Mouse (Mus musculus) thymus, postnatal 14 days (tissue): ENCODE data around the gene Phldb3.

Source experiments
- DNase-seq: peaks from one replicate; pipeline ENCODE4 v3.0.0; 2021

The Phldb3 gene

DNA sequence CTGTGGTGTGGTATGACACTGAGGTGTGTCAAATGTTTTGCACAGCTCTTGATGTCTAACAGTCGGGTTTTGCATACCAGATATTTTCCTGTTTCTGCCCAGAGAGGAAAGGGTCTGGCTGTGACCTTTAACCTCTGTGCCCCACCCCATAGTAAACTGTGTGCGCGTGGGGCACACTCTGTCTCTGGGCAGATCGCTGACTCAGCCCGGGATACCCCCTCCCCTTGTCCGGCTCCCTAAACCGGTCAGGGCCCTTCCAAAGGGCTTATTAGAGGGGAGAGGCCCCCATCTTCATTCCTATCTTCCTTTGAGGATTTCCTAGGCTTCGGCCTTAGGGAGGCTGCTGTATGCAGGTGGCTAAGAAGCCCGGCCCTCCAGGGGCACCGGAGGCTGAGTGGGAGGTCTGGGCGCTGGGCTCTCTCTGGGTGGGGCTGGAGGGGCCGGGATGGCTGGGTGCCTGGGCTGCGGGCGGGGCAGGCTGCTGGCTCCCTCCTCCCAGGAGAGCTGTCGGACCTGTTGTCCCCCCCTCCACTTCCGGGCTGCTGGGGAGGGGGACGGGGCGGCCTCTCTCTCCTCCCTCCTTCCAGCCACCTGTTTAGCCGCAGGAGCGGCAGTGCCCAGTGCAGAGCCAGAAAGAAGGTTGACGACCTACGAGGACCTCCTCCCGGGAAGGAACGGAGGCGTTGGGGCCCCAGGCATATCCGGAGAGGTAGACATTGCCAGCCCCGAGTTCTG is at the start of gene Phldb3:
Phldb3 (plus strand) TSS at position 620 of the 735 bp plus-strand sequence.
- DNase-seq: peak; percentile 74

DNA sequence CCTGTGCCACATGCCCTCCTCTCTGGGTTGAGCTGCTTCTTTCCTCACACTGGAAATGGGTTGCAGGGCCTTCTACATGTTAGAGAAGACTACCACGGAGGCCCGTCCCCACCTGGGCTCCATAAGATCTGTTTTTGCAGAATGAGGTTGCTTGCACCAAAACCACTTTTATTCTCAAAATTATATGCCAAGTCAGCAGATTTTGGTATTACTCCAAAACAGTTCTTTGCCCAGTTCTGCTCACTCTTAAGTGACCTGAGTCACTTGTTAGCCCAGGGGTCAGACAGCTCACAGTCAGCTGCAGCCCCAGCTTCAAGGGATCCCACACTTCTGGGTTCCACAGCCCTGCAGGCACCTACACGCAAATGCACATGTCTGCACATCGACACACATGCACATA is 49.1 kb upstream of the Phldb3 start:
- DNase-seq: no peak

DNA sequence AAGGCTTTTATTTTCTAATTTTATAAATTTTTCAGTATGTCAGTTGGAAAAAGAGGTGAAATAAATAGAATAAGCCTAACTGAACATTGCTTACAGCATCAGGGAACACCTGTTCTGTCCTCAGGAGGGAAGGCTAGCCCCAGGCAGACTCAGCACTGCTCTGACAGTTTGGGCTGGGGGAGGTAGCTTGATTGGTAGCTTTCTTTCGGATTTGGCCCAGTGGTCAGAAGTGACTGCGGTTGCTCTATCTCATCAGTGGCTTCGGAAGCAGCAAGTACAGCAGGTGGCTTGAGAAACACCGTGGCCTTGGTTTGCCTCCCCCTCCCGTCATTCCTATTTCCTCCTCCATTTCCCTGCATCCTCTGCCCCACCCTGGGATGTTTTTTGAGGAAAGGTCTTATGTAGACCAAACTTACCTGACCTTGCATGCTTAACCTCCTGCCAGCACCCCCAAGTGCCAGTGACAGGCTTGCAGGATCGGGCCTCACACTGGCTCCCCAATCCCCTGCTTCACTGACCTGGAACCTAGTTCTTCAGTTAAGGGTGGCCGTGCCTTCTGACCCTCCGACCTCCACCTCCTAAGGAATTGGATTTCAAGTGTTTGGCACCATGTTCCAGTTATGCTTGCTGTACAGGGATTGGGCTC is 47.2 kb upstream of the Phldb3 start:
- no peak for DNase-seq

DNA sequence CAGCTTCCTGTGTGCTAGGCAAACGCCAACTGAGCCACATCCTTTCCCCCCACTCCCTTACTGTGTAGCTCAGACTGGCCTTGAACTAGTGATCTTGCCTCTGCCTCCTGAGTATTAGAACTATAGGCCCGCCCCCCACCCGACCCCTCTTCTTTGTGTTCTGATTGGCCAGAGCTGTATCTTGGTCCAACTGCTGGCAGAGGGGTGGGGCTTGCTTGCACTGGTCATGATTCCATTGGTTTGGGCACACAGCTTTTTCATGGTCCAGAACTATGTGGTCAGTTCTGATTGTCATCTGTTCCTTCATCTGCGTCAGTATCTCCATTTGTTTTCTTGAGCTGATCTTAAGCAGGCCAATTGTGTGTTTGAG is 46.7 kb upstream of the Phldb3 start:
- DNase-seq: no peak

DNA sequence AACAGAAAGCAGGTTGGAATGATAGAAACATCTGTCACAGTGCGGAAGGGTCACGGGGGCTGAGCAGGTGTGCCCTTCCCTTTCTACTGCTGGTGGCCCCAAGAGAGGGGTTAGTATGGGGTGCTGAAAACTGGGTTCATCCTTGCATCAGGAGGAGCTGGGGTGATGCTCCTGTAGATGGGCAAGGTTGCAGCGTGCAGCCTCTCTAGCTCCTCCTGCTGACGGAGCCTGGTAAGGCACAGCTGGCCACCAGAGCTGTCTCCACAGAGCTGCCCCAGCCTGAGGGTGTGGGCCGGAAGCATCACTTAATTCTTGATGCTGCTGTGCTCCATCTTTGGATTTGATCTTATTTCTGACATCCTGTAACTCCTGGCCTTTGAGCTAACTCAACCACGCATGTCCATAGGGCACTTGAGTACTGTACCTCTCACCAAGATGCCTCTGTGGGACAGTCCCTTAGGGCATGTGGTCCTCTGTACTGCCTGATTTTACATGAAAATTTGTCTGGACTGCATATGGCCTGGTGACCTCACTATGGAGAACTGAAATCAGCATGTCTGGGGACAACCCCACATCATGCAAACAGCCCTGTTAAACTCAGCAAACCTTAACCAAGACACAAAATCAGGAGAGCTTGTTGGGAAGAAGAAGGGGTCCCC is 45.8 kb upstream of the Phldb3 start:
- DNase-seq: peak; percentile 84

DNA sequence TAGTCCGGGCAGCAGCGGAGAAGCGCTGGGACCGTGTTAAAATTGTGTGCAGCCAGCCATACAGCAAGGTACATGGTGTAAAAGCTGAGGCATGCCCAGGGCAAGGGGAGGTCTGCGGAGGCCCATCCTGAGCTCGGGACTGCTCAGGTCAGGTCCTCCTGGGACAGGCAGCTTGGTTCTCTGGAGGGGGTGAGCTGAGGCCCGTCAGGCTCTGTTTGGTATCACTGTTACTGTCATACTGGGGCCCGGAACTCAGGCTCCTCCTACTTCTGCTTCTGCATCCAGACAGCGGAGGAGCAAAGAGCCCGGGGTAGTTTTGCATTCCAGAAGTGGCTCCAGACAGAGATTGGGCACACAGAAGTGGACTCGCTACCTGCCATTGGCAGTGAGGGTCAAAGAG is 44.9 kb upstream of the Phldb3 start:
- no peak for DNase-seq

DNA sequence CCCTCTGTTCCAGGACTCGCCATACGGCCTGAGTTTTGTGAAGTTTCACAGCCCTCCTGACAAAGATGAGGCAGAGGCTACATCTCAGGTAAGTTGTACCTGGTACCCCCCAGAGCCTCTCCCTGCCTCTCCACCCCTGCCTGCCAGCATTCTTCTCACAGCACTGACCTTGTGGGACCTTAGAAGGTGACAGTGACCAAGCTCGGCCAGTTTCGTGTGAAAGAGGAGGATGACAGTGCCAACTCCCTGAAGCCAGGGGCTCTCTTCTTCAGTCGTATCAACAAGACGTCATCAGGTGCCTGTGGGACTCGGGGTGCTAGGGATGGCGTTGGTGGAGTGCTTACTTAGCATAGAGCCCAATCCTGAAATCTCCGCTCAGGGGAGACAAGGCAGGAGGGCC is 44.4 kb upstream of the Phldb3 start:
- no peak for DNase-seq

DNA sequence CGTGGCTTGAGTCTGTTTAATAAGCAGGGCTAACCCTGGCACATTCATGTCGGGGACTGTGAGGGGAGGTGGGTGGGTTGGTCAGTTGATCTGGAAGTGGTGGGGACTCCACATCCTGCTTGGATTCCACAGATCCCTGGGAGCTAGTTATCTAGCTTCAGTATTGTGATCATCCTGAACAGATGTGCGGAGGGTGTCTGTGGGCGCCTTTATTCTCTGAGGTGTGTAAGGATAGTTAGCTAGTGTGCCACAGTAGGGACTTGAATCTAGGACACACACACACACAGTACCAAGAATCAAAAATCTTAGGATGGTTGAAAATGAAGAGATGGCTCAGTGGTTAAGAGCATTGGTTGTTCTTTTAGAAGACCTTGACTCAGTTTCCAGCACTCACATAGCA is 42.1 kb upstream of the Phldb3 start:
- DNase-seq: no peak

DNA sequence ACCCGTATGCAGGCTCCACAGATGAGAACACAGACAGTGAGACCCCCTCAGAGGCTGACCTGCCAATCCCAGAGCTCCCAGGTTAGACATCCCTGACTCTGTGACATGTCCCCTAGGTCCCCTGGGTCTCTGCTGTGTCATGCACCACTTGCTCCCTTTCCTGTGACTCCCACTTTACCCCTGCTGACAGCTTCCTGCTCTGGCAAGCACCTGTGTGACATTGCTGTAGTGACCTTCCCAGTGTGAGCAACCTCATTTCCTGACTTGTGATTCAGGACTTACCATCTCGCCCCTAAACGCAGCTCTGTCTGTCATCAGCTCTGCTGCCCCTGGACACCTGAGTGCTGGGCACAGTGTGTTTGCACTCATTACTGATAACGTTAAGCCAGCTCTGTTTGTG is 39.5 kb upstream of the Phldb3 start:
- no peak for DNase-seq

DNA sequence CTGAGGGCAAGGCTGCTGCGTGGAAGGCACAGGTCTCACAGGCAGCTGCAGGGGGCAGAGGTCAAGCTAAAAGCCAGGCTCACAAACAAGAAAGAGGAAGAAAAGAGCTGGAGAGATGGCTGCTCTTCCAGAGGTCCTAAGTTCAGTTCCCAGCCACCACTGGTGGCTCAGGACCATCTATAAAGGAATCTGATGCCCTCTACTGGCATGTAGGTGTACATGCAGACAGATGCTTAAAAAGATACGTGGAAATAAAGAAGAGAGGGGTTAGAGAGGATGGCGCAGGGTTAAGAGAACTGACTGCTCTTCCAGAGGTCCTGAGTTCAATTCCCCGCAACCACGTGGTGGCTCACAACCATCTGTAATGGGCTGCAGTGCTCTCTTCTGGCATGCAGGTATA is 38.1 kb upstream of the Phldb3 start:
- DNase-seq: no peak

DNA sequence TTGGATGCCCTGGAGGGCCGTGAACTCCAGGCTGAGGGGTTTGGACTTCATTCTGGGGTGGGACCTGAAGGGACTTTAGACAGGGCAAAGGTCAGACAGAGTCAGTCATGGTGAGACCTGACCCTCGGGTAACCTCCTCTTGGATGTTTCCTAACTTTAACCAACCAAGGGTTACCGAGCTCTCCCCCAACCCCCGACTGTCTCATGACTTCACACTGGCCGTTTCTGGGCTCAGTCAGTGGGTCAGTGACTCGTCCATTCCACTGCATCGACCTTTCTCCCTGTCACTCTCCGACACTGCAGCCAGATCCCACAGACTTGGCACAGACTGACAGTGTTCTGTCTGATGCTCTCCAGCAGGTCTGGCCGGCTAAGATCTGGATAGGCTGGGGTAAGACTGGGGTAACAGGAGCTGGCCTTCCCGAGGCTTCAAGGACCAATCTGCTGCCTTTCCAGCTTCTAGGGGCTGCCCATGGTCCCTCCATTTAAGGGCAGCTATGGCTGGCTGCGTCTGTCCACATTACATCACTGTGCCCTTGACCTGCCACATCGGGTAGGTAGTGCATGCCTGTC is 36.3 kb upstream of the Phldb3 start:
- no peak for DNase-seq

DNA sequence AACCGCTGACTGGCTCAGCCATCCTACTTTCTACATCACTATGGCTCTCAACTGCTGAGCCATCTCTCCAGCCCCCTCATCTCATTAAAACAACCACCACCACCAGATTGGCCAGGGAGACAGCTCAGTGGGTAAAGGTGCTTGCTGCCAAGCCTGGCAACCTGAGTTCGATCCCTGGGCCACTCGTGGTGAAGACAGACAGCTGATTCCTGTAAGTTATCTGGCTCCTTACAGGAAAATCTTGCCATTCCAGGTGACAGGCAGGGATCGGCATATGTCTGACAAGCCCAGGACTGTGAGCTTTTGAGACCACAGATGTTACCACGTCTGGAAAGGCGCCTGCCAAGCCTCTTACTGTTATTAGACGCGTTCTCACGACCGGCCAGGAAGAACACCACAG is 32.8 kb upstream of the Phldb3 start:
- no peak for DNase-seq

DNA sequence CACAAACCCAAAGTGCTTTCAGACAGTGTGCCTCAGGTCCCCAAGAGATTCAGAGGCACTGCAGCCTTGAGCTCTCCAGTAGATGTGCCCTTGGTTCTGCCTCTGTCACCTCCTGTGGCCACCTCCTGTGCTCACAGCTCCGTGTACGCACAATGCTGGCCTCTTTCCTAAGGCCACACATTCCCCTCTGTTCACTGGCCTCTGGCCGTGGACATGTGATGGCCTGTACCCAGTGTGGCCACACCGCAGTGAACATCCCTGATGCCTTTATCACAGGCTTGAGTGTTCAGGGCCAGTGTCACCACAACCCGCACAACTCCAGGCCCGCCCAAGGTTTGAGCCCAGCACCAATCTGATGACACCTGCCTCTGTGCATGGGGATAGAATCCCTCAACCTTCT is 25.7 kb upstream of the Phldb3 start:
- no peak for DNase-seq

DNA sequence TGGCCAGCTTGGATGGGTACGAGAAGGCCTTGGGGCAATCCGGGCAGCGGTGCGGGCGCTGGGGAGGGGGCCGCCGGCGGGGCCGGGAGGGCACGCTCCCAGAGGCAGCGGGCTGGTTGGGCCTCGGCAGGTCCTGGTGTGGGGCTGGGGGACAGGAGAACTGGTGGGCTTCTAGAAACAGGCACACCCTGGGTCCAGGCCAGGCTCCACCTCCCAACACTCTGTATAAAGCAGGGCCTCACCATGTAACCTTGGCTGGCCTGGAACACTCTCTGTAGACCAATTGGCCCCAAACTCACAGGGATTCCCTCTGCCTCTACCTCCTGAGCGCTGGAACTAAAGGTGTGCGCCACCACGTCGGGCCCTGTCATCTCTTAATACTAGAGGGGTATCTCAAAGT is 24.6 kb upstream of the Phldb3 start:
- no peak for DNase-seq

DNA sequence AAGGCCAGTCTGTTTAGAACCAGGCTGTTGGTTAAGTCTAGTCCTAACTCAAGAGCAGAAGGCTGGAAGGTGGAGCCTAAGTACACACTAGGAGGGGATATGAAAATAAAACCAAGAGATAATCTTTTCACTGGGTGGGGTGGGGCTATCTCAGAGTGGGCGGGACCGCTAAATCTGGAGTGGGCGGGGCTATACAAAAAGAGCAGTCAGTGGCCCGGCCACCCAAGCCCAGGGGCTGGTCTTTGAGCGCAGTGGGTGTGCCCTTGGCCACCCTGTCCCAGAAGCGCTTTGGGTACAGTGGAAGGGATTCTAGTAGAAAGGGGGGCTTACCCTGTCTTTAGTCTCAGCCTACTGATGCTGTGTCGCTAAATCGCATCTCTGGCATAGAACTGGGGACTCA is 23.7 kb upstream of the Phldb3 start:
- DNase-seq: no peak

DNA sequence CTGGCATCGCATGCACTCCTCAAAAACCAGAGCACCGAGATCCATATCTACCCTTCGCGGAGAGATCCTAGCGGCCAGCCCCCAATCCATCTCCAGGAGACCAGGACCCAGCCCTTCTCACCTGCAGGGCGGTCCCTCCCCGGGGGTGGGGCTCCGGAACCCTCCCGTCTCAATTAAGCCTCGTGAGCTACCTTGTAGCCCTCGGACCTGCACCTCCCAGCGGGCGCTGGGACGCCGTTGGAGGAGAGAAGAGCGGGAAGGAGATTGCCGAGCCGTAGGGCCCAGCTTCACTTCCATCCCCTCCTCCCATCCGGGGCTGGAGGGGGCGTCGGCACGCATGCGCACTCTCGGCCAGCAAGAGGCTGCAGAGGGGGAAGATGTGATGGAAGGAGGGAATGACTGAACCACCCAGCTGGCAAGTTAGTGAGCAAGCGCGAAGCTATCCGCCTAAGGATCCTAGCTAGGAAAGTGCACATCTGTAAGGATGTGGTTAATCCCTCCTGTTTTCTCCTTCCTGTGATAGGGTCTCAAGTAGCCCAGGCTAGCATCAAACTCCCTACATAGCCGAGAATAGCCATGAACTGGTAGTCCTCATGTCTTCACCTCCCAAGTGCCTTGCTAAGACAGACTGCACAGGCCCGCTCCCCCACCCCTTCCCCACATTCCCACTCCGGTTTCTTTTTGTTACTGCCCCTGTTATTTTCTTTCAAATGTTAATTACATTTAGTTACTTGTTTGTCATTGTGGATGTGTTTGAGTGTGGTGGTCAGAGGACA is 23.0 kb upstream of the Phldb3 start, which contains the start of the genes Ethe1 and Zfp575:
Ethe1 (plus strand) TSS at position 214 of the 776 bp plus-strand sequence.
Zfp575 (minus strand) TSS at position 312 of the 776 bp plus-strand sequence.
- peak; percentile 74 for DNase-seq

DNA sequence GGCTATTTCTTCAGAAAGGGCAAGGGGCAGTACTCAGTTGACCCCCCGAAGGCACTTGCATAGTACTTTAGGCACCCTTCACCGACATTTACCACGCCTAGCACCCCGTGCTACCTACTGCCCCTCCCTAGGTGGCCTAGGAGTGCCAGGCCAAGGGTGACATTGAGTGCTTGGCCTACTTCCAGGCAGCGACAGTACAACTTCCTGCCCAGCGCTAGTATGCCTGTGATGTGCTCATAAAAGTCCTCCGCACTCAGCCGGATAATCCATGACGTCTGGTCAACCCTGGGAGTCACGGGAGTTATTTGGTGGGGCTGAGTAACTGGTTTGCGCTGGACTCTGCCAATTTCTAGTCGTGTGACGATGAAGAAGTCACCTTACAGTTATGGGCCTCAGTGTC is 22.2 kb upstream of the Phldb3 start:
- DNase-seq: peak; percentile 30

DNA sequence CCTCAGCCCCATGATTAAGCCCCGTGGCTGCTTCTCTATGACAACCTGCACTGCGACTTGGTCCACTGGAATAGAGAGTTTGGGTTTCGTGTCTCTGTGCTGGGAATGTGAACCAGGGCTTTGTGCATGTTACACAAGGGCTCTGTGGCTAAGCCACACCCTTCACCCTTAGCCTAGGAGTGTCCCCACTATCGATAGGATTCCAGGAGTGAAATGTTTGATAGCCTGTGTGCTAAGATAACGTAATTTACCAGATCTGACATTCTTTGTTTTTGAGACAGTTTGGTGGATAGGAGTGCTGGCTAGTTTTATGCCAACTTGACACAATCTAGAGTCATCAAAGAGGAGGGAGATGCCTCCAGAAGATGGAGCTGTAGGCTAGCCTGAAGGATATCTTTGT is 18.8 kb upstream of the Phldb3 start:
- no peak for DNase-seq

DNA sequence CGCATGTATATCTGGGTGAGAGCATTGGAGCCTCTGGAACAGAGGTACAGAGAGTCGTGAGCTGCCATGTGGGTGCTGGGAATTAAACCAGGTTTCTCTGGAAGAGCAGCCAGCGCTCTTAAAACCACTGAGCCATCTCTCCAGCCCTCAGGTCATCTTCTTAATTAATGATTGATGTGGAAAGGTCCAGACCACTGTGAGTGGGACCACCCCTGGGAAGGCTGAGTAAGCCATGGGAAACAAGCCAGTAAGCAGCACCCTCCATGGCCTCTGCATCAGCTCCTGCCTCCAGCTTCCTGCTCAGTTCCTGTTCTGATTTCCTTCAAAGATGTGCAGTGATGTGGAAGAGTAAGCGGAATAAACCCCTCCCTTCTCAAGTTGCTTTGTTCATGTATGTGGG is 18.4 kb upstream of the Phldb3 start:
- DNase-seq: no peak

DNA sequence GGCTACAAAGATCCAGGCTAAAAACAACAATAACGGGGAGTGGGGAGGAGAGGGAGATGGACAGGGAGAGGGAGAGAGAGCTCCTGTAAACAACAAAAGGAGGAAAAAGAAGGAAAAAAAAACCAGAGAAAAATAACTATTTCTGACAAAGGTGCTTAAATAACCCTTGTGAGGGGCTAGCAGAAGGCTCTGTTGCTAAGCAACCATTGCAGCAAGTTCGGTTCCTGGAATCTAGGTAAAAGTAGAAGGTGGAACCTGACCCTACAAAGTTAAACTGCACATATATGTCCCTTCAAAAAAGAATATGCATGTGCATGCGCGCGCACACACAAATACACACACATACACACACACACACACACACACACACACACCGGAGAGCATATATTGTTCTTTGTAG is 17.8 kb upstream of the Phldb3 start:
- no peak for DNase-seq

DNA sequence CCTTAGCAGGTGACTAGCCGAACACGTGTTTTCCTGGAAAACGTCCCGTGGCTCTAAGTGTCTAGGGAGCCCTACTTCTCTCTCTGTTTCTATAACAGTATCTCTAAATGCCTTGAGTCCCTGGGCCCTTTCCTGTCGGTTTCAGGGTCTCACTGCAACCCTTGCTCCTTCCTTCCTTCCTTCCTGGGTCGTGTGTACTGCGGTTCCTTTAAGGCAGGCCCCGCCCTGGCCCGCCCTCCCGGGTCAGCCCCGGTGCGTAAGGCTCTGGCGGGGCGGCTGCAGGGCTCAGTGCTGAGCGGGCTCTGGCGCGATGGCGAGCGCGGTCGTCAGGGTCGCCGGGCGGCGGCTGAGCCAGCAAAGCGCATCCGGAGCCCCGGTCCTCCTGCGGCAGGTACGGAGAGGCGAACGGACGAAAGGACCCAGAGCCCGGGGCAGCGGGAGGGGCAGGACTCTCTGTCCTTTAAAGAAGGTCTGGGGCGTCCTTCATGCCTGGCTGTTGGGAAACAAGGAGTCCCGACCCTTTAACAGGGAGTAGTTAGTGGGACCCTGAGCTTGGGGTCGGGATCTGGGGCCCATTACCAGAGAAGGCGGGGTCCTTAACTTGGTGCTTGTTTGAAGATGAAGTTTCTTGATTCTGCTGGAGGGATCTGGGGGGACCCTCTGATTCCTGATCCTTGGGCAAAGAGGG is 16.8 kb upstream of the Phldb3 start:
- DNase-seq: peak; percentile 86

DNA sequence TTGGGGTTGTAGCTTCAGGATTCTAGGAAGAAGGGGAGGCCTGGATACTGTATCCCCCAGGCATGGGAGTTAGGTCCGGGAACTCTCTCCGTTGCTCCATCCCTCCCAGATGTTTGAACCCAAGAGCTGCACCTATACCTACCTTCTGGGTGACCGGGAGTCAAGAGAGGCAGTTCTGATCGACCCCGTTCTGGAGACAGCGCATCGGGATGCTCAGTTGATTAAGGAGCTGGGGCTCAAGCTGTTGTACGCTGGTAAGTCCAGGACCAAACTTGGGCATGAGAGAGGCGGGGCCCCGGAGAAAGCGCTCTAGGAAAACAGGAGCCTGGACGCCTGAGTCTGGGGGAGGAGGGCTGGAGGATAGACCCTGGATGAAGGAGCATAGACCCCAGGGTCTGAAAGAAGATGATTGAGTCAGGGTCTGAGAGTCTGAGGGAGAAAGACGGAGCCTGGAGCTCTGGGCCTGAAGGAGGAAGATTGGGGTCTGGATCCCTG is 16.2 kb upstream of the Phldb3 start:
- no peak for DNase-seq
